Comparison of ENCODE assay signal across 7 mouse cellular contexts in the genomic region with DNA sequence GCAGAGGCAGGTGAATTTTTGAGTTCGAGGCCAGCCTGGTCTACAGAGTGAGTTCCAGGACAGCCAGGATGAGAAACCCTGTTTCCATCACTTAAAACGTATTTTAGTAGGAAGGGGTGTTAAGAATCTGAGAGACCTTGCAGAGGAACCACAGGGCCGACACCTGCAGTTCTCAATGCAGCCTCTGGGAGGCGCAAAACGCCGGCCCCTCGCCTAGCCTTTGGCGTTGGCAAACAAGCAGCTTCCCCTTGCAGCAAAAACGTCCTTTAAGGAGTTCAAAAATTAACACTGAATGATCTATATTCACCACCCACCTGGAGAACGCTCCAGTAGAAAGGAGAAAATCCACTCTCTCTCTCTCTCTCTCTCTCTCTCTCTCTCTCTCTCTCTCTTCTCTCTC. TPM values are rescaled to one million over a fixed set of nuclear protein-coding genes. Genes with fewer than 3 reads are reported as not detected.
A peak's percentile ranks its signal among the peaks of the same experiment; 100 is the strongest.
DNase-seq lines count a peak whose midpoint lies in the region; ATAC-seq and TF ChIP-seq lines count a peak whose summit lies in the region.

No protein-coding gene starts in this region.

- peaks cover 8% of the 10 kb centered on the region for H3K9me3 ChIP-seq in E14TG2a.4 (ENCODE audit: low read length)
- no peaks in the 10 kb centered on the region for H3K9me3 ChIP-seq in heart, embryonic 15.5 days (replicated peaks)
- H3K9me3 ChIP-seq in midbrain, postnatal 0 days (ENCODE audit: low read length) = no peaks in the 10 kb centered on the region

- H3K36me3 ChIP-seq in E14TG2a.4 (ENCODE audit: insufficient read depth, low read length) = peaks cover 7% of the 10 kb centered on the region
- no peaks in the 10 kb centered on the region for H3K36me3 ChIP-seq in heart, embryonic 15.5 days
- H3K36me3 ChIP-seq in midbrain, postnatal 0 days (ENCODE audit: insufficient read depth, low read length) = no peaks in the 10 kb centered on the region

- intact Hi-C loops in left cerebral cortex, postnatal 14 days (cut with DNase I) = loop anchor here (1.0 to 10.0 kb wide), 7 partner anchors 88 to 690 kb away; a partner anchor contains a TSS

- H3K9ac ChIP-seq in heart, embryonic 15.5 days = no peak overlapping the region
- no peak overlapping the region for H3K9ac ChIP-seq in midbrain, postnatal 0 days (replicated peaks; ENCODE audit: low read length, poor library complexity, severe bottlenecking)

- H3K4me1 ChIP-seq in E14TG2a.4 (replicated peaks; ENCODE audit: low read depth, low read length) = peaks cover 65% of the 10 kb centered on the region
- peaks cover 35% of the 10 kb centered on the region for H3K4me1 ChIP-seq in heart, embryonic 15.5 days (replicated peaks)
- peaks cover 8% of the 10 kb centered on the region; the same call in 1 of the 2 replicates for H3K4me1 ChIP-seq in midbrain, postnatal 0 days (ENCODE audit: insufficient read depth, low read length)

- no peak for ATAC-seq in heart, embryonic 15.5 days (replicated peaks; ENCODE audit: insufficient number of reproducible peaks, insufficient read depth, low FRiP score, low read depth)
- ATAC-seq in midbrain, postnatal 0 days (ENCODE audit: low FRiP score) = no peak

- H3K4me3 ChIP-seq in E14TG2a.4 (replicated peaks; ENCODE audit: low read length) = no peak overlapping the region
- H3K4me3 ChIP-seq in heart, embryonic 15.5 days = peak overlapping the region; percentile 79; the same call in 1 of the 2 replicates
- no peak overlapping the region for H3K4me3 ChIP-seq in midbrain, postnatal 0 days (ENCODE audit: low read depth, low read length)

- H3K27me3 ChIP-seq in E14TG2a.4 (ENCODE audit: insufficient read depth, low read length) = peaks cover 79% of the 10 kb centered on the region
- peaks cover 19% of the 10 kb centered on the region for H3K27me3 ChIP-seq in heart, embryonic 15.5 days
- peaks cover 18% of the 10 kb centered on the region for H3K27me3 ChIP-seq in midbrain, postnatal 0 days (ENCODE audit: insufficient read depth, low read length)

- peak overlapping the region; percentile 97 for H3K4me2 ChIP-seq in heart, embryonic 15.5 days
- no peak overlapping the region for H3K4me2 ChIP-seq in midbrain, postnatal 0 days (ENCODE audit: low read depth, low read length, poor library complexity, severe bottlenecking)

- no peak overlapping the region for H3K27ac ChIP-seq in heart, embryonic 15.5 days
- H3K27ac ChIP-seq in midbrain, postnatal 0 days (ENCODE audit: low read depth, low read length) = no peak overlapping the region

- peak; percentile 76 for DNase-seq in ZHBTc4 (ENCODE audit: low read depth, low spot score)
- DNase-seq in embryo, embryonic 10 days (ENCODE audit: low spot score) = peak; percentile 55
- peak; percentile 67 to 78 for DNase-seq in left cerebral cortex, postnatal 14 days (ENCODE audit: low spot score in 2 of 2)
- DNase-seq in midbrain, postnatal 0 days (ENCODE audit: low spot score) = peak; percentile 75
- peak; percentile 84 to 94 for DNase-seq in spleen, postnatal 4 days (ENCODE audit: low spot score in 2 of 2)

- whole genome bisulfite sequencing in heart, embryonic 15.5 days = 12% methylated on average over 10 of the region's 10 CpGs
- 15% methylated on average over 10 of the region's 10 CpGs for WGBS in midbrain, postnatal 0 days

- peak; percentile 78 for TF ChIP-seq CTCF in E14TG2a.4 (conservative IDR thresholded peaks at IDR 0.05; ENCODE audit: low read length)
- peak; percentile 81 for TF ChIP-seq CTCF in midbrain, postnatal 0 days (IDR thresholded peaks at IDR 0.05)

RNA-seq across cellular contexts. Expression of a gene that starts 1.8 kb away (rescaled TPM):
- polyA plus RNA-seq in heart, embryonic 15.5 days (2015; fragmentation: Nextera tagmentation; extraction: Ambion mirVana) = 47.3 and 49.1 TPM in 2 replicates
- total RNA-seq in left cerebral cortex, postnatal 14 days (2021) = 10 to 100 TPM; 16.4 to 19.1 TPM
- 7.3 and 10.3 TPM in 2 replicates for total RNA-seq in midbrain, postnatal 0 days (2014; rRNA removed)
- 20.4 and 23.3 TPM in 2 replicates for polyA plus RNA-seq in midbrain, postnatal 0 days (2015; fragmentation: Nextera tagmentation; extraction: Ambion mirVana)

RNA-seq across cellular contexts. Expression of a gene that starts 51.1 kb away (rescaled TPM):
- polyA plus RNA-seq in heart, embryonic 15.5 days (2015; fragmentation: Nextera tagmentation; extraction: Ambion mirVana) = 14.7 and 19.8 TPM in 2 replicates
- total RNA-seq in left cerebral cortex, postnatal 14 days (2021) = 100 to 1,000 TPM in 1 of 2 experiments, 10 to 100 TPM in 1; 93.1 to 112 TPM
- total RNA-seq in midbrain, postnatal 0 days (2014; rRNA removed) = 19.3 and 19.8 TPM in 2 replicates
- polyA plus RNA-seq in midbrain, postnatal 0 days (2015; fragmentation: Nextera tagmentation; extraction: Ambion mirVana) = 13.6 and 13.7 TPM in 2 replicates
